Mouse (Mus musculus) A20 (cell line): ENCODE data around the gene Grip1.

Experiments
- DNase-seq: peaks from one replicate; pipeline ENCODE4 v3.0.0-alpha.2; 2011; ENCODE audit warnings: low read depth, low spot score

The Grip1 gene

GRCm38 (mm10) chr10:120128601-120129277, 675.1 kb downstream of the Grip1 start:
- DNase-seq: no peak

DNA sequence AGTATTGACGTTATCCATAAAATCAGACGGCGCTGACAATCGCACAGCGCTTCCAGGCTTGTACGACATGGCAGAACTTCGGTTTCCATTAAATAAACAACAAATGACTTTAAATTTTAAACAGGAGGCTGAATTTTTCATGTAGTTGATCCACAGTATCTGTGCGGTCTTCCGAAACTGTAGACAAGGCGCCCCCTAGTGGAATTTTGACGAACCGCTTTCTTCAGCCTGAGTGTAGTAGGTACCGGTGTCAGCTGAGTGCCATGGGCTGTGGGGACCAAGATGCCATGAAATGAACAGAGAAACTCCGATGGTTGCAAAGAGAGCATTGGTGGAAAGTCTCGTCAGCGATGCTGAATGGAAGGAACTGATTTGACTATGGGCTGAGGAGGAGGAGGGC, 677.0 kb downstream of the Grip1 start:
- peak; percentile 61 for DNase-seq

GRCm38 (mm10) chr10:120133697-120134096, 680.1 kb downstream of the Grip1 start:
- no peak for DNase-seq

GRCm38 (mm10) chr10:120136020-120136562, 682.5 kb downstream of the Grip1 start:
- DNase-seq: no peak
